Mouse (Mus musculus): Measurements from ENCODE around the gene Apoa4.
A peak's percentile ranks its signal among the peaks of the same experiment; 100 is the strongest.

DNA sequence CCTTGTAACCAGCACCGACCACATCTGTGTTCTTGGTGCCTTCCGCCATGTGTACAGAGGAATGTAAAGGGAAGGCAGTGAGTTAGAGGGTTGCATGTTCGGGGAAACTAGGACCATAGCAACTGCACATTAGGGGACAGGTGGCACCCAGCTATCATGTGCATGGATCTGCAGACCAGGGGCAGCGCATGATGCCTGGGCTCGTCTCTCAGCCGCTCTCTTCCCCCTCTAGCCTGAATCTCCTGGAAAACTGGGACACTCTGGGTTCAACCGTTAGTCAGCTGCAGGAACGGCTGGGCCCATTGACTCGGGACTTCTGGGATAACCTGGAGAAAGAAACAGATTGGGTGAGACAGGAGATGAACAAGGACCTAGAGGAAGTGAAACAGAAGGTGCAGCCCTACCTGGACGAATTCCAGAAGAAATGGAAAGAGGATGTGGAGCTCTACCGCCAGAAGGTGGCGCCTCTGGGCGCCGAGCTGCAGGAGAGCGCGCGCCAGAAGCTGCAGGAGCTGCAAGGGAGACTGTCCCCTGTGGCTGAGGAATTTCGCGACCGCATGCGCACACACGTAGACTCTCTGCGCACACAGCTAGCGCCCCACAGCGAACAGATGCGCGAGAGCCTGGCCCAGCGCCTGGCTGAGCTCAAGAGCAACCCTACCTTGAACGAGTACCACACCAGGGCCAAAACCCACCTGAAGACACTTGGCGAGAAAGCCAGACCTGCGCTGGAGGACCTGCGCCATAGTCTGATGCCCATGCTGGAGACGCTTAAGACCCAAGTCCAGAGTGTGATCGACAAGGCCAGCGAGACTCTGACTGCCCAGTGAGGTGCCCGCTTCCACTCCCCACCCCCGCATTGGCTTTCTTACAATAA is 10.7 kb upstream of the Apoa4 start:
- TF ChIP-seq CTCF (IDR thresholded peaks at IDR 0.05; ENCODE audit: extremely low read depth, insufficient read length, insufficient replicate concordance, low read depth, low read length) (peak; percentile 69), POLR2A (IDR thresholded peaks at IDR 0.05; ENCODE audit: low read depth, low read length) (no peak; the same call in 1 of the 2 replicates)
